10 mouse cellular contexts compared by ENCODE assay signal in genomic region chr11:16354356-16354755, GRCm38 (mm10).
"Had no signal": no experiment of that assay in that cellular context is flagged by ENCODE, and none has a peak within 500 bp of the region (broad histone marks: within the 10 kb centered on the region; RNA-seq: fewer than 3 reads in every experiment).

No protein-coding gene starts in this region.

- DNase-seq: lung, adult 2 months; lung, postnatal 14 days; lung, postnatal 36 days; right cerebral cortex, postnatal 14 days; thymus, adult 2 months; thymus, postnatal 25 days; thymus, postnatal 4 days had no signal

- ATAC-seq: lung, postnatal 0 days; midbrain, embryonic 13.5 days; midbrain, embryonic 15.5 days had no signal
